Mouse (Mus musculus) hindbrain, embryonic 10.5 days (tissue): ENCODE data around the gene Gpr157. TPM values are rescaled to one million over a fixed set of nuclear protein-coding genes. Genes with fewer than 3 reads are reported as not detected.

Experiments used
- DNase-seq: peaks from one replicate; pipeline ENCODE4 v3.0.0-alpha.2; 2017; ENCODE audit warnings: low spot score
- H3K27ac ChIP-seq: fragments of 300-500 bp; sonication (generic); 2 replicates; pipeline ENCODE4 v1.5.1; 2016; ENCODE audit warnings: mild to moderate bottlenecking, moderate library complexity
- H3K27me3 ChIP-seq: fragments of 300-500 bp; sonication (generic); 2 replicates; pipeline ENCODE4 v1.6.1; 2016; ENCODE audit warnings: mild to moderate bottlenecking; ENCODE audit not compliant: poor library complexity, insufficient read depth, severe bottlenecking
- H3K36me3 ChIP-seq: fragments of 300-500 bp; sonication (generic); 2 replicates; pipeline ENCODE4 v1.6.1; 2016; ENCODE audit warnings: mild to moderate bottlenecking, moderate library complexity
- H3K4me1 ChIP-seq: fragments of 300-500 bp; sonication (generic); replicated peaks from 2 replicates; pipeline ENCODE4 v1.6.1; 2016; ENCODE audit warnings: mild to moderate bottlenecking
- H3K4me3 ChIP-seq: fragments of 300-500 bp; sonication (generic); 2 replicates; pipeline ENCODE4 v1.5.1; 2016; ENCODE audit warnings: mild to moderate bottlenecking, moderate library complexity
- H3K9me3 ChIP-seq: fragments of 300-500 bp; sonication (generic); 2 replicates; pipeline ENCODE4 v1.6.1; 2016; ENCODE audit warnings: mild to moderate bottlenecking, moderate library complexity
- WGBS: fragments of 180-500 bp; shearing (Covaris S2); methylation state at CpG from one replicate; pipeline ENCODE4 v1.1.7; 2016; 5-methylcytosine and 5-hydroxymethylcytosine counted together
- polyA plus RNA-seq: library from polyadenylated mRNA; unstranded; fragments of >200 nt; fragmentation: Nextera tagmentation; extraction: Ambion mirVana; gene quantifications from 2 replicates; pipeline ENCODE4 v1.2.1, GENCODE M21; 2016

The Gpr157 gene
- polyA plus RNA-seq, 1 experiment from 2014 or later, result 0.59 TPM

GRCm38 (mm10) chr4:150120173-150120833 is 33.1 kb downstream of the Gpr157 start:
- DNase-seq, result no peak
- H3K27ac ChIP-seq, result 0 out of 2 replicates have a peak overlapping the region, but pooled peaks have one; percentile 0
- H3K4me3 ChIP-seq, result no peak overlapping the region
- 61% methylated on average over 15 of the region's 15 CpGs for WGBS
- no peaks in the 10 kb centered on the region for H3K36me3 ChIP-seq
- peaks cover 26% of the 10 kb centered on the region for H3K4me1 ChIP-seq
- no peaks in the 10 kb centered on the region for H3K9me3 ChIP-seq
- H3K27me3 ChIP-seq, result peaks cover 2% of the 10 kb centered on the region; the same call in 1 of the 2 replicates

- Histone ChIP-seq H3K9me3 (no peaks in the 10 kb centered on the region), H3K36me3 (no peaks in the 10 kb centered on the region), H3K4me1 (peaks cover 26% of the 10 kb centered on the region), H3K27ac (no peak overlapping the region), H3K4me3 (no peak overlapping the region), H3K27me3 (peaks cover 7% of the 10 kb centered on the region; the same call in 1 of the 2 replicates)
- 74% methylated on average over 8 of the region's 8 CpGs for WGBS
- DNase-seq, result no peak
Measured at GRCm38 (mm10) chr4:150121430-150121829, 34.3 kb downstream of the Gpr157 start.

- 62% methylated on average over 3 of the region's 3 CpGs for WGBS
- Histone ChIP-seq H3K27me3 (peaks cover 7% of the 10 kb centered on the region; the same call in 1 of the 2 replicates), H3K27ac (no peak overlapping the region), H3K36me3 (no peaks in the 10 kb centered on the region), H3K4me1 (peaks cover 26% of the 10 kb centered on the region), H3K9me3 (no peaks in the 10 kb centered on the region), H3K4me3 (no peak overlapping the region)
- DNase-seq, result no peak
Measured at GRCm38 (mm10) chr4:150122476-150122875, 35.3 kb downstream of the Gpr157 start.

GRCm38 (mm10) chr4:150126373-150126772 is 39.2 kb downstream of the Gpr157 start:
- Histone ChIP-seq H3K27me3 (peaks cover 7% of the 10 kb centered on the region; the same call in 1 of the 2 replicates), H3K4me1 (peaks cover 28% of the 10 kb centered on the region), H3K9me3 (no peaks in the 10 kb centered on the region), H3K4me3 (no peak overlapping the region), H3K27ac (no peak overlapping the region), H3K36me3 (no peaks in the 10 kb centered on the region)
- WGBS, result 88% methylated on average over 5 of the region's 5 CpGs
- DNase-seq, result no peak

GRCm38 (mm10) chr4:150127894-150128293 is 40.7 kb downstream of the Gpr157 start:
- H3K27me3 ChIP-seq, result peaks cover 11% of the 10 kb centered on the region; the same call in 1 of the 2 replicates
- H3K4me1 ChIP-seq, result peaks cover 29% of the 10 kb centered on the region
- 91% methylated on average over 7 of the region's 7 CpGs for WGBS
- no peak overlapping the region for H3K27ac ChIP-seq
- no peak for DNase-seq
- H3K36me3 ChIP-seq, result no peaks in the 10 kb centered on the region
- no peaks in the 10 kb centered on the region for H3K9me3 ChIP-seq
- H3K4me3 ChIP-seq, result no peak overlapping the region

- 50% methylated on average over 8 of the region's 8 CpGs for WGBS
- peaks cover 36% of the 10 kb centered on the region for H3K4me1 ChIP-seq
- DNase-seq, result peak; percentile 50
- peaks cover 15% of the 10 kb centered on the region; the same call in 1 of the 2 replicates for H3K27me3 ChIP-seq
- H3K4me3 ChIP-seq, result no peak overlapping the region
- no peaks in the 10 kb centered on the region for H3K9me3 ChIP-seq
- no peaks in the 10 kb centered on the region for H3K36me3 ChIP-seq
- no peak overlapping the region for H3K27ac ChIP-seq
Measured at GRCm38 (mm10) chr4:150128571-150128970, 41.4 kb downstream of the Gpr157 start.

GRCm38 (mm10) chr4:150130661-150131060 is 43.5 kb downstream of the Gpr157 start:
- WGBS, result 64% methylated on average over 2 of the region's 2 CpGs
- no peaks in the 10 kb centered on the region for H3K9me3 ChIP-seq
- no peak for DNase-seq
- H3K4me3 ChIP-seq, result no peak overlapping the region
- no peak overlapping the region for H3K27ac ChIP-seq
- no peaks in the 10 kb centered on the region for H3K36me3 ChIP-seq
- peaks cover 39% of the 10 kb centered on the region for H3K4me1 ChIP-seq
- H3K27me3 ChIP-seq, result peaks cover 18% of the 10 kb centered on the region; the same call in 1 of the 2 replicates

GRCm38 (mm10) chr4:150132692-150133271 is 45.6 kb downstream of the Gpr157 start:
- H3K4me1 ChIP-seq, result peaks cover 39% of the 10 kb centered on the region
- H3K27ac ChIP-seq, result no peak overlapping the region

GRCm38 (mm10) chr4:150135254-150135653 is 48.1 kb downstream of the Gpr157 start:
- Histone ChIP-seq H3K4me1 (peaks cover 49% of the 10 kb centered on the region), H3K27ac (no peak overlapping the region), H3K27me3 (peaks cover 21% of the 10 kb centered on the region; the same call in 1 of the 2 replicates), H3K36me3 (no peaks in the 10 kb centered on the region), H3K9me3 (no peaks in the 10 kb centered on the region), H3K4me3 (no peak overlapping the region)
- 90% methylated on average over 7 of the region's 7 CpGs for WGBS
- no peak for DNase-seq

More at GRCm38 (mm10) chr4:150132692-150133271, 45.6 kb downstream of the Gpr157 start:
- peak; percentile 21 for DNase-seq
- no peaks in the 10 kb centered on the region for H3K36me3 ChIP-seq
- 28% methylated on average over 24 of the region's 24 CpGs for WGBS
- H3K4me3 ChIP-seq, result peak overlapping the region; percentile 40
- no peaks in the 10 kb centered on the region for H3K9me3 ChIP-seq
- peaks cover 21% of the 10 kb centered on the region; the same call in 1 of the 2 replicates for H3K27me3 ChIP-seq

GRCm38 (mm10) chr4:150136693-150137092 is 49.5 kb downstream of the Gpr157 start:
- 6% methylated on average over 10 of the region's 10 CpGs for WGBS
- H3K27me3 ChIP-seq, result peaks cover 21% of the 10 kb centered on the region; the same call in 1 of the 2 replicates
- H3K27ac ChIP-seq, result no peak overlapping the region
- DNase-seq, result peak; percentile 81
- H3K4me1 ChIP-seq, result peaks cover 40% of the 10 kb centered on the region
- H3K36me3 ChIP-seq, result no peaks in the 10 kb centered on the region
- H3K9me3 ChIP-seq, result no peaks in the 10 kb centered on the region
- H3K4me3 ChIP-seq, result no peak overlapping the region

GRCm38 (mm10) chr4:150137368-150138083 is 50.4 kb downstream of the Gpr157 start:
- H3K4me1 ChIP-seq, result peaks cover 40% of the 10 kb centered on the region
- H3K27ac ChIP-seq, result 0 out of 2 replicates have a peak overlapping the region, but pooled peaks have one; percentile 35
- no peak for DNase-seq
- H3K9me3 ChIP-seq, result no peaks in the 10 kb centered on the region
- H3K27me3 ChIP-seq, result peaks cover 21% of the 10 kb centered on the region; the same call in 1 of the 2 replicates
- H3K36me3 ChIP-seq, result no peaks in the 10 kb centered on the region
- WGBS, result 86% methylated on average over 7 of the region's 7 CpGs
- H3K4me3 ChIP-seq, result no peak overlapping the region

- H3K4me1 ChIP-seq, result peaks cover 34% of the 10 kb centered on the region
- no peaks in the 10 kb centered on the region for H3K9me3 ChIP-seq
- H3K4me3 ChIP-seq, result peak overlapping the region; percentile 34
- peaks cover 15% of the 10 kb centered on the region; the same call in 1 of the 2 replicates for H3K27me3 ChIP-seq
- H3K36me3 ChIP-seq, result no peaks in the 10 kb centered on the region
- peak; percentile 68 for DNase-seq
- 0 out of 2 replicates have a peak overlapping the region, but pooled peaks have one; percentile 35 for H3K27ac ChIP-seq
- 32% methylated on average over 9 of the region's 9 CpGs for WGBS
Measured at GRCm38 (mm10) chr4:150138084-150138543, 50.9 kb downstream of the Gpr157 start.
